Mouse (Mus musculus) skeletal muscle tissue, adult 2 months (tissue): ENCODE data around the gene Mettl15.
A peak's percentile ranks its signal among the peaks of the same experiment; 100 is the strongest.

Experiments
- DNase-seq: peaks from one replicate; pipeline ENCODE4 v3.0.0-alpha.2; 2012; ENCODE audit warnings: low read depth, low spot score

The Mettl15 gene

GRCm38 (mm10) chr2:109158509-109158908 is 122.0 kb downstream of the Mettl15 start:
- no peak for DNase-seq

- peak; percentile 2 for DNase-seq
Observed at GRCm38 (mm10) chr2:109156131-109156530, 124.4 kb downstream of the Mettl15 start.

GRCm38 (mm10) chr2:109153402-109154050 is 127.0 kb downstream of the Mettl15 start:
- no peak for DNase-seq

GRCm38 (mm10) chr2:109147292-109147691 is 133.3 kb downstream of the Mettl15 start:
- no peak for DNase-seq

- DNase-seq = no peak
Observed at GRCm38 (mm10) chr2:109144410-109144809, 136.1 kb downstream of the Mettl15 start.

- DNase-seq = no peak
Observed at GRCm38 (mm10) chr2:109140330-109140729, 140.2 kb downstream of the Mettl15 start.

GRCm38 (mm10) chr2:109137276-109137675 is 143.3 kb downstream of the Mettl15 start:
- no peak for DNase-seq

- no peak for DNase-seq
Observed at GRCm38 (mm10) chr2:109130718-109131117, 149.8 kb downstream of the Mettl15 start.

- no peak for DNase-seq
Observed at GRCm38 (mm10) chr2:109129921-109130320, 150.6 kb downstream of the Mettl15 start.

- no peak for DNase-seq
Observed at GRCm38 (mm10) chr2:109105773-109106484, 174.6 kb downstream of the Mettl15 start.

GRCm38 (mm10) chr2:109049686-109050085 is 230.9 kb downstream of the Mettl15 start:
- no peak for DNase-seq
